Mouse (Mus musculus) lung, postnatal 36 days (tissue): ENCODE results near the gene Ovol2.

Source experiments
- DNase-seq: peaks from one replicate; pipeline ENCODE4 v3.0.0; 2022; ENCODE audit warnings: mixed read lengths

Gene Ovol2

DNA sequence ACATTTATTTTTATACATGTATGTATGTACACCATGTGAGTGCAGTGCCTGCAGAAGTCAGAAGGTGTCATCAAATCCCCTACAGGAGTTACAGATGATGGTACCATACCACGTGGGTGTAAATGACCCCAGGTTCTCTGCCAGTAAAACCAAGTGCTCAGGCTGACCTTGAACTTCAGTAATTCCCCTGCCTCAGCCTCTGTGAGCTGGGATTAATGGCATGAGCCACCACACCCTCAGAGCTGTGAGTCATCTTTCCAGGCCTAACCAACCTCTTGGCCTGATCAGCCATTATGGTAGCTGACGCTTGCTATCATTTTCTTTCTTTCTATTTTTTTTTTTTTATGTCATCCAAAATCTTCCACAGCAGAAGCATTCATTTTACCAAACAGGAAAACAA, 20.6 kb downstream of the Ovol2 start:
- no peak for DNase-seq

DNA sequence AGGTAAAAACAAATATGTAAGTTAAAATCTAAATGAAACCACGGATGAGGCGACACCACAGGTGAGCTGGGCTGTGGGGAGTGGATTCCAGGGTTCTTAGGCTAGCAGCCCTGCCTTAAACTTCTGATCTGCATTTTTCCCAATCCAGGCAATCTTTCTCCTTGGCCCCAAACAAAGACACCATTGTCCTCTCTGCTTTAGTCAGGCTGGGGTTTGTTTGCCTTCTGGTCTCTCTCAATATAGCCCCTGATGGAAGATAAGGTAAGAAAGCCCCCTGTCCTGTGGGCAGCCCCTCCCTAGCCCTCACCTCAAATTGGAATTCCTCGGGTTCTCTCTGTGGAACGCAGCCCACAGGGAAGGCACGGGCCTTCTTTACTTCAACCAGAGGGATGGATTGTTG, 21.7 kb downstream of the Ovol2 start:
- no peak for DNase-seq

DNA sequence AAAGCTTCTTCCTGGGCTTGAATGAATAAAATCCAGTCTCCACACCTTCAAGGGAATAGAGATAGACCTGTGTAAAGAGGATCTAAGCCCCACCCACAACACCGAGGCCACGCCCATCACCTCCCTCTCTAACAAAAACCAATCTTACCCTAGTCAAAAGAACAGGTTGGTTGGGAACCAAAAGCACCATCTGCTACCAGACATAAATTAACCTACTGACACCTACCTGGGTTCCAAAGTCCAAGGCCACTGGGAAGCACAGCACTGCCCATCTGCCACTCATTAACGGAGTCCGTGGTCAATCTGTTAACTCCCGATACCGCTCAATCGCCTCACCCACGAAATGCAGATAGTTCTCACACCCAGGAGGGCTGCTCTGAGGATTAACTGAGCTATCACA, 23.4 kb downstream of the Ovol2 start:
- DNase-seq: no peak

DNA sequence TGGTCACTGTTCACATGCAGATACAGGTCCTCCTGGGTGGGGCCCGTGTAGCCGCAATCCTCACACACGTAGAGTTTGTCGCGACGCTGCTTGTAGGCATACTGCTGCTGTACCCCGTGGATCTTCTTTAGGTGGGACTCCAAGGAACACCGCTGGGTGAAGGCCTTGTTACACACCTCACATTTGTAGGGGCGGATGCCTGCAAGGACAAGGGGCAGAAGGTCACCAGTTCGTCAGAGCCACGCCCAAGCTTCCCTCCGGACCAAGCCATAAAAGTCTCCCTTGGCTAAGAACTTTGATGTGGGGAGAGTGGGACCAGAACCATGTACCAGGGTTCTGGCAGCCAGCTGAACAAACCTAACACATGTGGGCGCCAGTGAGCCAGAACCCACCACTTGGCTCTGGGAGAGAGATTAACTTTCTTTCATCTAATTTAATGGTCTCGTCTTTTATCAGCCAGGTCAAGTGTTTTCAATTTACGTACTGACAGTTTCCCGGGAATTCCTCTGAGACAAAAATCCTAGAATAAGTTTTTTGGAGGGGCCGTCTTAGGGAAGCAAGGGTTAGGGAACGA, 26.1 kb downstream of the Ovol2 start:
- DNase-seq: no peak

DNA sequence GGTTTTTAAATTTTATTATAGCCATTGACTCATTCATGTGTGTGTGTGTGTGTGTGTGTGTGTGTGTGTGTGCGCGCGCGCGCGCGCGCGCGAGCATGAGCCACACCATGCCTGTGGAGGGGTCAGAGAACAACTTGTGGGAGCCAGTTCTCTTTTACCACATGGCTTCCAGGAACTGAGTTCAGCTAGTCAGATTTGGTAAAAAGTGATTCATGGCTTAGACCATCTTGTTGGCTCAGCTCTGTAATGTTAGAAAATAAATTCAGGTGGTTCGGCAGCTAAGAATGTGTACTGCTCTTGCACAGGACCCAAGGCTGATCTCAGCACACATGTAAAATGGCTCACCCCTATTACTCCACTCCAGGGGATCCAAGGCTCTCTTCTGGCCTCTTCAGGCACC, 30.8 kb downstream of the Ovol2 start:
- peak; percentile 8 for DNase-seq

DNA sequence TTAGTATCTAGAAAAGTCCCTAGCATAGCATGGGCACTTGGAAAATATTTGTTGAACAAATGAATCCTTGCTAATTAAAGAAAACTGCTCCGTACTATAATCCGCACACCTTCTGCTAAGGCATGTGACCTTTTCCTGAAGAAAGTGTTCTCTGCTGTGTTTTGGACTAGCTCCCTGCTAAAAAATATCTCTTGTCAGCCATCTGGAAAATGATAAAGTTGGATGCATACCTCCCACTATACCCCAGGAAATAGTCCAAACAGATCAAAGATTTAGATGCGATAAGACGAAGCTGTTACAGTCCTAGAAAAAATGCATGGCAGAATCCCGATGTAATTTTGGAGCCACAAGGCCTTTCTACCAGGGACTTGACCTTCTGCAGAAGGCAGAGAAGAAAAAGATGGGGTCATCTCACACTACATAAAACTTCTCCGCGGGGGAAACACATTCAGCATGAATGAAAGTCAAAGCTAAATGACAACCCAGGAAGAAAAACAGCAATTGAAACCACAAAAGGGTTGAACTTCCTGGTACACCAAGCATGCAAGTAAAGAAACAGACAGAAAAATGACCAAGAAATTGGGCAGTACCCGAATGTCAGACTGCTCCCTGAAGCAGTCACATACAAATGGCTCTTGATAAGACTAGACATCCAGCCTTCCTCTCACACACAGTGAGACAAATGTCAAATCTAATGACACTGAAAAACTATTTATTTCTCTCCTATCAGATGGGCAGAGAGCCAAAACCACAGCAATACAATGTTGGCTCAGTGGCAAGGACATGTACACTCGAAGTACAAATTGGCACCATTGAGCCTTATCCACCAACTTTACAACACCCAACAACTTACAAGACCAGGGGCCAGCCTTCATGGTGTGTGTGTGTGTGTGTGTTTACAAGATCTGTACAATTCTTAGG, 31.9 kb downstream of the Ovol2 start:
- peak; percentile 67 for DNase-seq

DNA sequence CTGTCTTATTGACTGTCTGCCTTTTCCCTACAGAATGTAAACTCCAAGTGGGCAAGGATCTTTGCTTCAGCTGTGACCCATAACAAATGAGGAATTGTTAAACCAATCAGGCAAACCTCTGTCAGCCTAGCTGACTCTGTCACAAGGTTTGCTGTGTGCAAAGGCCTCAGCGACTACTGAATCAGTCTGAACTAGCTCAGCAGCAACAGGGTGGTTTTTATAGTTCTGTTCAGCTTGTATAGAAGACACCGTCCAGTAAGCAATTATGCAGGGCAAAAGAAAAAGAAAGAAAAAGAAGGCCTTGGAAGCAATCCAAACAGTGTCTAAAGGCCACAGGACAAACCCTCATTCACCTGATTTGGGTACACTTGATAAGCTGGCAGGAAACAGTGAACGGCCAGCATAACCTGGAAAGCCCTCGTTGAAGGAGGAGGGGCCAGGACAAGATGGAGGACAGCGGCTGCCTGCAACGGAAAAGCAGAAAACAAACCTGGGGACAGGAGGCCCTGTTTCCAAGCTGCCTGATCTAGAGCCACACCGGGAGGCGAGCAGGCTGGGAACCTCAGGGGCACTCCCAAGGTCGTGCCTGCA, 36.7 kb downstream of the Ovol2 start:
- DNase-seq: peak; percentile 42

DNA sequence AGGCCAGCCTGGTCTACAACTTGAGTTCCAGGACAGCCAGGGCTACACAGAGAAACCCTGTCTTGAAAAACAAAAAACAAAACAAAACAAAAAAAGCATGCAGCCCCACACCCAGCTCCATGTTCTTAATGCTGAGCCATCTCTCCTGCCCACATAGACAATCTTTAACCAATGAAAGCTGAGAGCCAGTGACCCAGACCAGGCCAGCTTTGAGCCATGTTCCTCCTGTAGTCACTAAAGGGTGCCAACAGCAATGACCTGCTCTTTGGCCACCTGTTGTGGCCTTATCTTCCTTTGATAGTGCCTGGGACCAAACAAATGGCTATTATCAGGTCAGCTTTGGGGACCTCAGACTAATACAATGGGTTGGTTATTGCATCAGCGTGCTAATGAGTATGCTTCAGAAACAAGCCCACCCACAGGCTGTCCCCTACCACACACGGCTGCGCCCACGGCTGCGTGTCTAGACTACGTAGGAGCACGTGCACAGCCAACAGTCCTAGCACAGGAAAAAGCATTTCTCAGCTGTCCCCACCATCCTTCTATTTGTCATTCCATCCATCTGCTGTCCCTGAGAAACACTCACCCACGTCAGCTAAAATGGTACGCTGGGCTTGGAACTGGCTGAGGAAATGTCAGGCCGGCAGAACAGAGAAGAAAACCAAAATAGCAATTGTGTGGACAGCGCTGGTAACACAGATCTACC, 40.2 kb downstream of the Ovol2 start:
- no peak for DNase-seq

DNA sequence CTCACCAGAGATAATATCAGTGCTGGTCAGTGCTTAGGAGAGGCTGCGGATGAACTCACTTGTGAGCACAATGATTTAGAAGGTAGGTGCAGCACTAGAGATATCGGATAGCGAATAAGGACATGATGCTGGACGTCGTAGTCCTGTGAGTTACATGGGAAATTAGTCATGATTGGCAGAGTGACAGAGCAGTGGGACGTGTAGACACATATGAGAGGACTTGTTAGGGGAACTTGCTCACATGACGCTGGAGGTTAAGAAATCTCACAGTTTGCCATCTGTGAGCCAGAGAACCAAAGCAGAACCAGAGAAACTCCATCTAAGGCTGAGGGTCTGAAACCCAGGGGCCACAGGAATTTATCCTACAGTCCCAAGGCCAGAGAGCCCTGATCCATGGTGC, 41.6 kb downstream of the Ovol2 start:
- DNase-seq: peak; percentile 71

DNA sequence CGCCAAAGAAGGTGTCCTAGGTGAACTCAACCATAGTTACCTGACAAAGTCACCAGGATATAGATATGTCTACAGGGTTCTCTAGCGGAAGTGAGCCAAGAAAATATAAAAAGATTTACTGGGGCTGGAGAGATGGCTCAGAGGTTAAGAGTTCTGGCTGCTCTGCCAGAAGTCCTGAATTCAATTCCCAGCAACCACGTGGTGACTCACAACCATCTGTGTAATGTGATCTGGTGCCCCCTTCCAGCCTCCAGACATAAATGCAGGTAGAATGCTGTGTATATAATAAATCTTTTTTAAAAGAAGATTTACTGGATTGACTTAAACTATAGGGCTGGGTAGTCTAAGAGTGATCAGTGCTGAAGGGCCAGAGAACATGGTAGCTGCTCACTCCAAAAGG, 50.5 kb downstream of the Ovol2 start:
- no peak for DNase-seq

DNA sequence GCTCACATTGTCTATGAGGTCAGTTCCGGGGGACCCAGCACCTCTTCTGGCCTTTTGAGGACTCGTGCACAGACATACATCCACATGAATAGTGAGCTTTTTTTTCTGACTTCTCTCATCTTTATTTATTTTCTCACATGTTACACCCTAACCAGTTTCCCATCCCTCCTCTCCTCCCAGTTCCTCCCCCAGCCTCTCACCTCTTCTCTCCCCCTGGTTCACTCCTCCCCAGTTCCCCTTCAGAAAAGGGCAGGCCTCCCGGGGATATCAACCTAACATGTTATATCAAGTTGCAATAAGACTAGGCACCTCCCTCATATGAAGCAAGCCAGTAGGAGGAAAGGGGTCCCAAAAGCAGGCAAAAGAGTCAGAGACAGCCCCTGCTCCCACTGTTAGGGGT, 51.4 kb downstream of the Ovol2 start:
- DNase-seq: no peak

DNA sequence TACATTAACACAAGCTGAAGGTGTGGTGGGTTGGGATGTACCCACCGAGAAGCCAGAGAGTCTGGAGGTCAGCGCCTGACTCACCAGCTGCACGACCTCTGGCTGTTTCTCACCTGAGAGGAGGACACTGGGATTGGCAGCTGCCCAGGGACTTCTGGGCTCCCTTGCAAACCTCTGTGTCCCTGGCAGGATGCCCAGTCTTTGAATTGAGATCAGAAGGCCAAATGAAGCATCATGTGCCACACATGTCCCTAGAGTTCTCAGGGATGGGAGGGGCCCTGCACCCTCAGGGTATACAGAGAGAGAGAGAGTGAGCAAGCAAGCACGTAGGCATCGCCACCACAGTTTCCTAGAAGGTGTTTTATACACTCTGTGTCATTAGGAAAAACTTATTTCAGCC, 52.2 kb downstream of the Ovol2 start:
- DNase-seq: no peak

DNA sequence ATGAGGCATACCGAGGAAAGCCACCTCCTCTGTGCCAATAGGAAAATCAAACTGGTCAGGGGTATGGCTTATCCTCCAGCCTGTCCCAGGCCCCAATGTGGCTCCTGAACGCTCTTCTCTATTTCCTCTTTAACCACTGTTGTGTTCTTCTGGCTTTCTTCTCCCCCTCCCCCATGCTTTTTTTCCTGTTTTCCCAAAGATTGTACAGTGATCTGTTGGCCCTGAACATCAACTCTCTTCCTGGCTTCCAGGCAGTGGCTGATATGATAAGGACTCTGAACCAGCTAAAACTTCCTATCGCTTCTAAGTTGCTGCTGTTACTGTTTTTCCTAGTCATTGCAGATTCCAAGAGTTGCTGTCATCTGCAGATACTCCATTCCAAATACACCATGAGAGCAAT, 55.1 kb downstream of the Ovol2 start:
- DNase-seq: no peak

DNA sequence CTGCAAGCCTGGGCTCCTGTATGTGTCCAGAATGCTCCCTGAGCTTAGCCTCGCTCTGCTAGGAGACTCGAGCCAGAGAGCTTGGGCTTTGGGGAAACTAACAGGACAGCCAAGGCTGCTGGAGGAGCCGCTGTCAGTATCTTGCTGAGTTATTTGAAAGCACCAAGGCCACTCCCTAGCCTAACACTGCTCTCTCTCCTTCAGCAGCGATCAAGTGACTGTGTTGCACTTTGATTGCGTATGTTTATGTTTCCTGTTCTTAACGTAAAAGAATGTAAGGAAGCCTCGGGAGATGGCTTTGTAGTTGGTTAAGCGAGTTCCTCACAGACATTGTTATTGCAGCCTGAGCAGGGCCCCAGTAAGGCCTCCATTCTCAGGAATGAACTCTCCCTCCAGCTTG, 57.2 kb downstream of the Ovol2 start:
- peak; percentile 34 for DNase-seq

DNA sequence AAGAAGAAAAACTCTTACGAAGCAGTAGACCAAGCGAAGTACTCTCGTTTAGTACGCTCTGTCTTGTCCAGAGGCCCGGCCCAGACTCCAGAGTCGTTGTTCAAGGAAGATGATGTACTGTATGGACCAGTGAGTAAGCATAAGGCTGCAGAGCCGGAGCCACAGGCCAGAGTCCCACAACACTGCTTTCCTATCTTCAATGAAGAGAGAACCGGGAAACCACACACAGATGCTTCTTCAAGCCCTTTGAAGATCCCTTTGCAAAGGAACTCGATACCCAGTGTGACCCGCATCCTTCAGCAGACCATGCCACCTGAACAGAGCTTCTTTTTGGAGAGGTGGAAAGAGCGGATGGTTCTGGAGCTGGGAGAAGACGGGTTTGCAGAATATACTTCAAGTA, 59.9 kb downstream of the Ovol2 start:
- no peak for DNase-seq

DNA sequence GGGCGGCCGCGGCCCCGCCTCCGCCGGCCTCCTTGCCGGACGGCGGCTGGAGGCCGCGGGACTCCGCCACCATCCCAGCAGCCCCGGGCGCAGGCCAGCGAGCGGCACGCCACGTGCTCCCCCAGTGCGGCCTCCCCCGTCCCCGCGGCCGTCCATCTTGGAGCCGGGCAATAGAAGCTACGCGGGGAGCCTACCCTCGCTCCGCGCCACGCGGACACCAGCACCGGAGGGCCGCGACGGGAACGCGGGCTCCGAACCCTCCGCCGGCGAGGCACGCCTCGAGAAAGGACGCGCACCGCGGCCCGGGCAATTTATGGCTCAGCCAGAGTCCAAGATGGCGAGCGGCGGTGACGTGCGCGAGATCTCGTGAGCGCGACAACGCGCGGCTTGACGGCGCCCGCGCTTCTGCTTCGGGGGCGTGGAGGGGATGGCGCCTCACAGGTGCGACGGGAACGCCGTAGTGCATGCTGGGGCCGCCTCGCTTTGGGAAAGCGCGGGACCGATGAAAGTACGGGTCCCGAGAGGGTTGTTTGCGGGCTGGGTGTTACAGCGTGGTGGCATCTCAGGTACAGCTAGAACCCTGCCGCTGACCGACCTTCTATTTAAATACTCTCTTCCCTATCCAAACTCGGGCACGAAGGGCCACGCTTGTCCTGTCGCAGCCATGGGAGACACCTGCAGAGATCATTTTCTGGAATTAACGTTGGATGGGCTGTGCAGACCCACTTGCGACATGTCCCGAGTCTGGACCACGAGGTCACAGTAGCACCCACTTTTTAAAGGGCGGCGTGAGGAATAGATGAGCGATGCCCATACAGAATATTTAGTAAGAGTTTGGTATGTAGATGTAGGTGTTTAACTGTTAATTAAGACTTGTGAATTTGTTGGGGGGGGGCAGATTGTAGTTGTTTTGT, 61.2 kb downstream of the Ovol2 start, which contains the start of the genes Mgme1 and Snx5:
Gene Mgme1 (plus strand): TSS at position 157 of the 914 bp plus-strand sequence.
Gene Snx5 (minus strand): TSS at position 400 of the 914 bp plus-strand sequence.
- DNase-seq: peak; percentile 92

DNA sequence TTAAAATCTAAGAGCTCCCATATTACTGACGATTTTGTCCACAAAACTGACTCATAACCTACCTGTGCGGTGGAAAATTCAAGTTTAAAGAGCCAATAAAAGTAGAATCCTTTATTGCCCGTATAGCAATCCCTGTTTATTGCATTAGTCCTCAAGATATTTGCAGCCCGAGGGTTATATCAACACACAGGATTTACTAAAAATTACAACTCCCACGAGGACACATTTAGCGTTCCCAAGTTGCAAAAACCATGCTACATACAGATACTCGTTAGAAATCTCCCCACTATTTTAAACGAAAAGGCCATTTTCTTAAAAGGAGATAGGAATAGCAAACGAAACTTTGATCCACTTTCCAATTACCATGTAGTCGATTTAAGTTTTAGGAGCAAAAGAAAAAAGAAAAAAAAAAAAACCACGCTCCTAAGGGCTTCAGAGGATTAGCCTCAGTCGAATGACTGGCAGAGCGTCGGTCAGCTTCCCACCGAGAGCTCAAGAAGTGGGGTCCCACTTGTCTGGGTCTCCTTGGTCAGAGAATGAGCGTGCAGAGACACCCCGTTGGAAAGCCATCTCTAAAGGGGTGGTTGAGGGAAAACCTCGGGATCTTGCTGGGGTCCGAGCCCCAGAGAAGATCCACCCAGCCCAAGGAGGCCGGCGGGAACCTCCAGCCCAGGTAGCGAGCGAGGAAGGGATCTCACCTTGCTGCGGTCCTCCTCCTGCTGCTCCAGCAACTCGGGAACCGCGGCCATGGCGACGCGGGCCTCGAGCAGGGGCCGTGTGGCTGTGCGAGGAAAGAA, 62.1 kb downstream of the Ovol2 start:
- no peak for DNase-seq

DNA sequence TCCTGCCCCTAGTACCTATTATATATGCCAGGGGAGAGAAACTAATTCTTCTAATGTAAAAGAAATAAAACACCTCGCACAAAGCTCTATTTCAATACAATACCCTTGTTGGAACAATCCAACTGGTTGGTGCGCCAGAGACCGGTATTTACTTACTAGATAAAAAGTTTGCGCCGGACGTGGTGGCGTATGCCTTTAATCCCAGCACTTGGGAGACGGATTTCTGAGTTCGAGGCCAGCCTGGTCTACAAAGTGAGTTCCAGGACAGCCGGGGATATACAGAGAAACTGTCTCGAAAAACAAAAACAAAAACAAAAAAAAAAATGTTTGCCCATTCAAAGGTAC, 62.7 kb downstream of the Ovol2 start:
- no peak for DNase-seq

DNA sequence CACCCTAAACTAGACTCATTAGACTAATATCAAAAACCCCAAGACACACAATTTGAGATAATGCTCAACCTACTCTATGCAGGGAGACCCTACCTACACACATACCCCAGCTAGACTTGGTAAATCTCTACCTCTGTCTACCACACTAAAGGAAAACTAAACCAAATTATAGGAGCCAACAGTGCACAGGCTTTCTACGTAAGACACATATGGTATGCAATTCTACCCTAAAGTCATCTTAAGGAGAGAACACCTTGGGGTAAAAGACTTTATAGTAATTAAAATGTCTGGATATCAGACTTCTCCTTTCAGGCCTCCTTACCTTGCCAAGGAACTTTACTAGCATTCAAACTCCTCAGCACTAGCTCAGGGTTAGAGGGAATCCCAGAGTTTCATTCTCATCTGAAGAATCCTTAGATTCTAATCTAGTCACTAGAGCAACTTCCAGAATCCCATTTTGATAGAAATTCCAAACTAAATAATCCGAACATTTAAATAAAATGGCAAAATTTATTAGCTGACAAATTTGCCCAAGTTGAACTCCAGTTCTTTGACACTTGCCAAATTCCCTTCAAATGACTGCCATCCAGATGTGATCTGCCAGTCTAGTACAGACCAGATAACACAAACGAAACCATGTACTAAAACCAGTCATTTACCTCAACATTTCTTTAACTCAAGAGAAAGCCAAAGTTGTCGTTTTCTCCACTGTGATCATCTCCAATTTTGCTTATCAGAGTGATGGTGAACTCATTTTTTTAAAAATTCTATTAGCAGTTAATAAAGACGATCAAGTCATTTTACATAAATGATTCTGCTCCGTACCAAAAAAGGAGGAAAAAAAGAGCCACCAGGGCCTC, 63.3 kb downstream of the Ovol2 start:
- DNase-seq: no peak

DNA sequence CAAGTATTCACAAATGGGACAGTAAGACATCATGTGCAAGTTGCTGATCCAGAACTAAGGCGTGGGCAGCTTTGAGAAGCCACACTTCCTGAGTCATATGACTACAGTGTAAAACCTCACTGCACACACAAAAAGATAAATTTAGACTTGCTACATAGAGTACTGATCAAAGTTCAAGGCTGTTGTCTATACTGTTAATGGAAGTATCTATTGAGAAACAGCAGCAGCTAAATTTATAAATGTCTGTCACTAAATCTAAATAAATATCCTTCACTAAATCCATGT, 64.3 kb downstream of the Ovol2 start:
- peak; percentile 67 for DNase-seq
